Mouse (Mus musculus) liver, postnatal 0 days (tissue): ENCODE results near the gene Psma4.

Source experiments
- CTCF ChIP-seq: sonication (generic); IDR thresholded peaks from 2 replicates; pipeline ENCODE4 v1.5.1; 2016; ENCODE audit warnings: antibody characterized with exemption, low read depth
- EP300 ChIP-seq: IDR thresholded peaks from 2 replicates; pipeline ENCODE4 v1.6.1; 2016; ENCODE audit warnings: antibody characterized with exemption, low read depth, mild to moderate bottlenecking

DNA sequence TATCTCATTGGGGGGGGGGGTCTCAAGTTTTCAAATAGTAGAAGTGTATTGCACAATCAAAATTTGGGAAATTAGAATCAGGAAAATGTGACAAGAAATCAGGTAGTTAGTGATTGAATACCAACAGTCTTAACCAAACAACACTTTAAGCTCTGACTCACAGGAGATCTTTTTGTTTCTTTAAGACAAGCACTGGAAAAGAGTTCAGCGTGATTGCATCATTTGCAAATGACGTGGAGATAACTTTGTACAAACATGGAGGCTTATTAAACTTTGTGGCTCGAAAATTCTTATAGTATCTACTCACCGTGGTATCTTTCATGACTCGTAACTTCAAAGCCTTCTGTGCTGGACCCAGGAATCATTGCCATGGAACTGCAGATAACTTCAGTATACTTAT is 41.1 kb upstream of the Psma4 start:
- TF ChIP-seq CTCF (no peak), EP300 (no peak)
